Mouse (Mus musculus) kidney, adult 9 months (tissue): Measurements from ENCODE around the gene Vmn1r183.
"Not testable (repeated sequence)": the region's sequence is repeated elsewhere in the genome, so short reads cannot be mapped to it uniquely, and the experiment has no call there.

Experiments
- DNase-seq: peaks from one replicate; pipeline ENCODE4 v3.0.0; 2022

Gene Vmn1r183

DNA sequence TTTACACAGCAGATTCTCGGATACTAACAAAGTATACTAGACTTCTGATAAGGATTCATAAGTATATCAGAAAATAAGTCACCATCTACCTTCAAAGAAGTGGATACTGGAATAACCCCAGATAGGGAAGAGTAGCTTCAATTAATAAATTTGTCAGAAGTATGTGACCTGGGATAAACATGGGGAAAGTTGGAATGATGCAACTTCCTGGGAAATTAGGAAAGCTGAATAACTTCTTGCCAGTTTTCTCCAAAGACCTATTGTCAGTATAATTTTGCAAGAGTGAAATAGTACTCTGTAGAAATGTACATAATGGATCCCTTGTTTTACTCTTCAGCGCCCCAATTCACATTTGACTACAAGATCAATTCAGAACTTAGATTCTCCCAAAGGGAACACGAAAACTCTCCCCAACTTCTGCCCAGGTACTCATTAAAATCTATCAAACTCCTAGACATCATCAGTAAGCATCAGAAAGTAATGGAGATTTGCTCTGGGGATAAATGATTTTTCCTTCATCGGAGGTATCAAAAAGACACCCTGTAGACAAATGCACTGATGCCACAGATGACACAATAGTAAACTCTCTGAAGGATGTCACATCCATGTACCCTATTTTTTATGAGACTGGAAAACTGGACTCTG, at the start of gene Vmn1r183:
Gene Vmn1r183, plus strand, starts transcription at position 595 of the 645 bp plus-strand sequence.
- DNase-seq: no peak

DNA sequence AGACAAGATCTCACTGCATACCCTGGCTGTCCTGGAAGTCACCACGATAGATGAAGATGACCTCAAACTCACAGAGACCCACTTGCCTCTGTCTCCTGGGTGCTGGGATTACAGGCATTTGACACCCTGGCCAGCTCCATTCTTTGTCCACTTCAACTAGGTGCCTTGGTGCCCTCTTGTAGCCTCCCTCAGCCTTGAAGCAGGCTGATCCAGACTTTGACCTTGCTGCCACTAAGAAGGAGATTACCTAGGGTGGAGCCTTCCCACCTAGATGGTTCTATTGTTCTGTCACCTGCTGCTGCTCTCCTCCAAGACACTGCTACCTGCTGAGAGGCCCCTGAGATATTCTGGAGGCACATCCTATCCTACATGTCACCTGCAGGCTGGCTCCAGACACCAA, 21.4 kb downstream of the Vmn1r183 start:
- not testable (repeated sequence) for DNase-seq

DNA sequence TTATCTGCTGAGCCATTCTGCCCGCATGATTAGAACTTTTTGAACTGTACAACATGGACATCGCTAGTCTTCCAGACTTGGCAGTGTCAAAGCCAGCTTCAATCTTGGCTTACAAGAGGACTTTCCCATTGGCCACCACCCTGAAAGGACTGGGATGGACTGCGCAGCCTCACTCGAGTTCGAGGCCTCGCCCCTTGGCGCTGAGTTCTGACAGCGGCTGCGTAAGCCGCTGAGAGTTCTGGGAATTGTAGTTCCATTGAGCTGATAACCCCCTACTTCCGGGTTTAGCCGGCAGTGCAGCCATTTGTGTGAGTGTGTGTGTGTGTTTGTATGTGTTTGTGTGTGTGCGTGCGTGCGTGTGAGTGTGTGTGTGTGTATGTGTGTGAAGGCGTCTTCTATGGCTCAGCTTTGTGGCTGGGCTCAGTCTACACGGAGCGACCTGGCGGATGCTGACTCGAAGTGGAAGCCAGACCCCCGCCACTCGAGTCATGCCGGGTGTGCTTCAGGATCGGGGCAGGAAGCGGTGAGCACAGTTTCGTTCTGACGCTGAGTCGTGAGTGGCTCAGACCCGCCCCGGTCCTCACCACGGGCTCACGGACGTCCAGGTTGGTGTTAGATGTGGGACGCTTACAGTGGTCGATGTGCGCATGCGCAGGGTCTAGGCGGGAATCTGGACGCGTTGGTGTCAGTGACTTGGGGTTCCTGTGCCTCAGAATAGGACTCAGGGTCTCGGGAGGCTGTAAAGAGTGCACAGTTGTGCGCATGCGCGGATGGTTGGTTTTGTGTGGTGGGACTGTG, 28.8 kb downstream of the Vmn1r183 start, which contains the start of gene Zfp180:
Gene Zfp180, plus strand, starts transcription at position 291 of the 798 bp plus-strand sequence.
- DNase-seq: peak; percentile 99

DNA sequence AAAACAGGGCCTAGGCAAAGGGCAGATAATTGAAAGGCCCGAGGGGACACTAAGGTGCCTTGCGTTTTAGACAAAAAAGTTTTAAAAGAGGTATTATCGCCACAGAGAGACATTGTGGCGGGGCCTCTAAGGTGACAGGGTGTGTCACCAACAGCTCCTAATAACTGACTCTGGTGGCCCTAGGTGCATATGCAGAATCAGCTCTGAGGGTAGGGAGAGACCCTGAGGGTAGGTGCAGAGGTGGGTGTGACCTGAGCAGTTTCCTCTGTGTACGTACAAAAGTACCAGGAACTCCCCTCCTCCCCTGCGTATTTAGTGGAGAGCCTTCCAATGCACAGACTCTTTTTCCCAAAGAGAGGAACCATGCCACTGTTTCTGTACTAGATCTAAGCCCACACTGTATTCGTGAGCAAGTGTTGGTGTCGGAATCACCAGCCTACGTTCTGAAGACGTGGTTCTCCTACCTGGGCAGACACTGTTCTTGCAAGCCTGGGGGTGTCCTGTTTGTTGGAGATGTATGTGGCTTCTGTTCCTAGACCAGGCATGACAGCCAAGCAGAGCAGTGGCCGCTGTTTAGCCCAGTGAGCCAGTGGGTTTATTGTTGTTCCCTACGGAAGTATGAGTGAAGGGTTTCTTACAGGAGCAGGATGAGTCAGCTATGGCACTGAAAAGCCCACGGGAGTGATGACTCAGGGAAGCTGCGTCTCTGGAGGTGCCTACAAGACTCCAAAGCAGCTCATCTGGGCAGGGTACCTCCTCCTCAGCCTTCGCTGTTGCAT, 29.6 kb downstream of the Vmn1r183 start:
- no peak for DNase-seq

DNA sequence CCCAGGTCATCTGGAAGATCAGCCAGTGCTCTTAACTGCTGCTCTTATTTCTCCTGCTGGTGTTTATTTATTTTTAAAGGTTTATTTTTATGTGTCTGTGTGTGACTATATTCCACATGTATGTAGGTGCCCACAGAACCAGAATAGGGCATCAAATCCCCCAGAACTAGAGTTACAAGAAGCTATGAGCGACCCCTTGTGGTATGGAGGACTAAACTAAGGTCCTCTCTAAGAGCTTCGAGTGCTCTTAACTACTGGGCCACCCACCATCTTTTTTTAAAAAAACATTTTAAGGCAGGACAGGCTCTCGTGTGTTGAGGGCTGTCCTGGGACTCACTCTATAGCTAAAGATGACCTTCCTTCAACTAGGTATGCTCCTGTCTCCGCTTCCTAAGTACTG, 33.8 kb downstream of the Vmn1r183 start:
- no peak for DNase-seq

DNA sequence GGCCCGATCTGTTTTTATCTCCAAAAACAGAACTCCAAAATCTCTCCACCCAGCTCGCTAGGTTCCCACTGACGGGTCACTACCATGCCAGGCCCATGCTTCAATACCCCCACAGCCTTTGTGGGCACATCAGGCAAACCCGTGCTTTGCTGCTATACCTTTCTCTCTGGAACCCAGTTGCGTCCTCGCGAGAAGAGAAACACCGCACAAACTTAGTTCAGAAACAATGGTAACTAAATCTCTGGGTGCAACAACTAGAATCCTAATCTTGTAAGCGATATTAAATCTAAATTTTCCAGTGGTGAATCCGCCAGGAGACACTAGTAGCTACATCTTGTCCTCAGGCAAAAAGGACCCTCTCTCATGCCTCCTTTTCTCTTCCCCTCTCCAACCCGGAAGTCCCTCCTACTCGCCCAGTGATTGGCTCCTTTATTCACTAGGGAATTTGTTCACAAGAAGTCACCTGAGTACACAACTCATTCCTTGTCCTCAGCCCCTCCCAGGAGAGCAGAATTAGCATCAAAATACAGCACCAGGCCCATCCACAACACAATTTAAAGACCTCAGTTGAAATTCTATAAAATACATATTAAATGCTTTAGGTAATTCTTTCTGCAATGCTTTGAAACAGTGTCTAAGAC, 34.6 kb downstream of the Vmn1r183 start:
- DNase-seq: no peak

DNA sequence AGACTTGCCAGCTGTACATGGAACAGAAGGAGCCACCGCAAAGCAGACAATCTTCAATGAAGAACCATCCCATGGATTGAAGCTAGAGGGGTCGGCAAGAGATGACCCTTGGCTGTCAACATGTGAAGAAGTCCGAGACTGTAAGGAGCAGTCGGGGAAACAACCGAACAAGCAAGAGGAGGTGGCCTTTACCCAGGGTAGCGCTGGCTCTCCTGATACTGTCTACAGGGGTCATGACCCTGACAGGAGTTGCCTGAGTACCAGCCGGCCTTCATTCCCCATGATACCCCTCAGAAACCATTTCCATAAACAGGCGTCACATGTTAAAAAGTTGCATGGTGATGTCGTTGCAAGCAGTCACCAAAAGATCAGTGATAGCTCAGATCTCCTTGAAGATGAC, 51.3 kb downstream of the Vmn1r183 start:
- no peak for DNase-seq

DNA sequence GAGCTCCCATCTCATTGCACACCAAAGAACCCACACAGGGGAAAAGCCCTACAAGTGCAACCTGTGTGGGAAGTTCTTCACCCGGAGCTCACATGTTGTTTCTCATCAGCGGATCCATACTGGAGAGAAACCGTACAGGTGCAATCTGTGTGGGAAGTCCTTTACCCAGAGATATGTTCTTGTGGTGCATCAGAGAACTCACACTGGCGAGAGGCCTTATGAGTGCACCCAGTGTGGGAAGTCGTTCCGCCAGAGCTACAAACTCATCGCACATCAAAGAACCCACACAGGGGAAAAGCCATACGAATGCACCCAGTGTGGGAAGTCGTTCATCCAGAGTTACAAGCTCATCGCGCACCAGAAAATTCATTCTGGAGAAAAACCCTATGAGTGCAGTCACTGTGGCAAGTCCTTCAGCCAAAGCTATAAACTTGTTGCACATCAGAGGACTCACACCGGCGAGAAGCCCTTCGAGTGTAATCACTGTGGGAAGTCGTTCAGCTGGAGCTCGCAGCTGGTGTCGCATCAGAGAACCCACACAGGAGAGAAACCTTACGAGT, 52.2 kb downstream of the Vmn1r183 start:
- DNase-seq: no peak

DNA sequence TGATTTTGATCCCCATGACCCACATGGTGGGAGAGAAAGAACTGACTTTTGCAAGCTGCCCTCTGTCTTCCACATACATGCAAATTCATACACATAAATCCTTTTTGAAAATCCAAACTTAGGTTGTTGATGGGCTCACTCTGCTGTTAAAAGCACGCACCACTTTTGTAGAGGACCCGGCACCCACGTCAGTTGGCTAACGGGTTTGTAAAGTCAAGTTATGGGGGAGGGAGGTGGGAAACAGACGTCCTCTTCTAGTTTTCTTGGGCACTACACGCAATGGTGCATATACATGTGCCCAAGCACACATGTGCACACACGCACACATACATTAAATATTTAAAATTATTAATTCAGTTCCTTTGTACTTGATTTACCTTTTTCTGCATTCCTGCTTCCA, 57.8 kb downstream of the Vmn1r183 start:
- no peak for DNase-seq

DNA sequence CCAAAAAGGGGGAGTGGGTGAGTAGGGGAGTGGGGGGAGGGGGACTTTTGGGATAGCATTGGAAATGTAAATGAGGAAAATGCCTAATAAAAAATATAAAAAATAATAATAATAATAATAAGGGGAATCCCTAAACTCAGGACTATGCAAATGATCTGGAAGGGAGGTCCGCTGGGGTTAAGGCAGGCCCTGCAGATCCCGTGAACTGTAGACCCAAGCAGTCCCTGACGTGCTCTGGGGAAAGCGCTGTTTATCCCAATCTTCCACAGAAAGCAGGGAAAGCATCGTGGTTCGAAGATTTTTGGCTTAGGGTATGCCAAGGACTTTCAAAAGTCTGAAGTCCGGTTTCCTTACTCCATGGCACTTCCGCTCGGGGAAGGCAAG, 58.7 kb downstream of the Vmn1r183 start:
- no peak for DNase-seq

DNA sequence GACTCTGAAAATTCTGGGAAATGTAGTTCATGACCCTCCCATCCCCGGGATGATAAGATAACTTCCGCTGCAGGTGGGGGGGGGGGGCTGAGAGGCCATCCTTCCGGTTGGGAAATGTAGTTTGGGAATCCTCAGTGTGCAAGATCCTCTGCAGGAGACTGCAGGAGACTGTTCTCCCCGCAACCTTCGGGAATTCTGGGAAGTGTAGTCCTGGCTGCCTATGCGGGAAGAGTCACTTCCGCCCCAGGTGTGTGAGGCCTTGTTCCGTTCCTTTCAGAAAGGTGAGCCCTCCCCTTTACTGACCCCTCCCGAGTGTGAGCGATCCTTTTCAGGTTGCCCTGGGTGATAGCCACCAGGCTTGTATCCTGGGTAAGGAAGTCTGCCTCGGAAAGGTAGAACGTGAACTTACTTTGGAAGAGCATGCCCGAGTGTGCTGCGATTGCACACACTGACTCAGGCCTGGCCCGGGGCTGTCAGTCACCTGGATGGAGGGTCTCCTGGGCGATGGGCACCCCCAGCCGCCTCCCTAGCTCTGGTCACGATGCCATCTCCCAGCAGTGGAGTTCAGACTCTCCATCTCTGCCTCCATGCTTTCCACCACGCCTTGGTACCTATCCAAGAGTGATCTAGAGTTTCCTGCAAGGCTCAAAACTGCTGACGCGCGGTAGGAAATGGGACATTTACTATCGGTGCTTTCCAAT, 59.3 kb downstream of the Vmn1r183 start, which contains the start of gene Zfp112:
Gene Zfp112, plus strand, starts transcription at position 159 of the 701 bp plus-strand sequence.
- DNase-seq: peak; percentile 93

DNA sequence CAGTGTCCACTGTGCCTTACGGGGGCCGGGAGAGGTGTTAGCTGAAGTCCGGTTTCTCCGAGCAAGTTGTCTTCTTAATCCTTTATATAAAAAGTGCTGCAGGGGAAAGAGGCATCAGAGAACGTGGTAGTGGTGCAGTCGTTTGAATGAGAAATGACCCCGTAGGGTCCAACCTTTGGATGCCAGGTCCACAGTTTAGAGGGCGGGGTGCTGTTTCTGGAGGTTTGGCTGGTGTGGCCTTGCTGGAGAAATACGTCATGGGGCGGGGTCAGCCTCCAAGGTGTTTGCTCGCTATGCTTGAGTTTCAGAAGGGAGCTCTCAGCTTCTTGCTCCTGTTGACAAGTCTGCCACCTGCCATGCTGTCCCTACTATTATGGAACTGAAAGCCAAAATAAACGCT, 59.9 kb downstream of the Vmn1r183 start:
- peak; percentile 90 for DNase-seq
